Mouse (Mus musculus) adrenal gland, adult (tissue): ENCODE data around the gene Sqor.
A peak's percentile ranks its signal among the peaks of the same experiment; 100 is the strongest.

Experiments
- DNase-seq, 2 experiments: peaks; one replicate each; pipeline ENCODE4 v3.0.0; 2022 to 2023; ENCODE audit warnings: low spot score in 1 of 2; ENCODE audit not compliant: inconsistent age in 2 of 2

The Sqor gene

GRCm38 (mm10) chr2:122781590-122782356, 16.7 kb downstream of the Sqor start:
- peak in 1 of 2 experiments; percentile 29 for DNase-seq

- DNase-seq: peak in 1 of 2 experiments; percentile 28
Measured at GRCm38 (mm10) chr2:122783730-122784129, 18.7 kb downstream of the Sqor start.

DNA sequence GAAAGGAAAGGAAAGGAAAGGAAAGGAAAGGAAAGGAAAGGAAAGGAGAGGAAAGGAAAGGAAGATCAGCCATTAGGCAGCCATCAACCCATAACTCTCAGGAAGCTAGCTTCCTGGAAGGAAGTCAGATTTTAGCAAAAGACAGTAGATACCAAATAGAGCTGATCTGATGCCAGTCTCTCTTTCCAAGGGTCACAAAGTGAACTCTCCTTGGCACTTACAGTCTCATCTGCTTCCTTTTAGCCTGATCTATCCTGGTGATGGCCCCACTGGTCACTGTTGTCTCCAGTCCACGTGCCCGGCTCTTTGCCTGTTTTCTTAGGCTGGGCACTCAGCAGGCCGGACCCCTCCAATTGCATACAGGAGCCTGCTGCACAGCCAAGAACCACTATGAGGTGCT, 19.7 kb downstream of the Sqor start:
- DNase-seq: no peak

GRCm38 (mm10) chr2:122786167-122786566, 21.1 kb downstream of the Sqor start:
- no peak for DNase-seq

- peak in 1 of 2 experiments; percentile 27 for DNase-seq
Measured at GRCm38 (mm10) chr2:122789311-122789710, 24.3 kb downstream of the Sqor start.

DNA sequence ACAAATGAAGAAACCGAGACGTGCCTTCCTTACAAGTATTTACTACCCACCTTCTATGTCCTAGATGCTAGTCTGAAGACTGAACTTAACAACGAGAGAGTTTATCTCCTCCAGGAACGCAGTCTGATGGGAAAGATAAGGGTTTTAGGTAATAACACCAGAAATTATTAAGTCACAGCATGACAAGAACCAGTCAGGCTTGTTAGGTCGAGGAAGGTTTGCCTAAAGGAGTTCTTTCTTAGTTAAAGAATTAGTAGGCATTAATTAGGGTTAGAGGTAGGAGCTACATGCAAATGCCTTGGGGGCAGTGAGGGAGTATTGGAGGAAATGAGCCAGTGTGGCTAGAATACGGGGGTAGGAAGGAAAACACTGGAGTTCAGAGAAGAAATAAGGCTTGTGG, 24.7 kb downstream of the Sqor start:
- no peak for DNase-seq

DNA sequence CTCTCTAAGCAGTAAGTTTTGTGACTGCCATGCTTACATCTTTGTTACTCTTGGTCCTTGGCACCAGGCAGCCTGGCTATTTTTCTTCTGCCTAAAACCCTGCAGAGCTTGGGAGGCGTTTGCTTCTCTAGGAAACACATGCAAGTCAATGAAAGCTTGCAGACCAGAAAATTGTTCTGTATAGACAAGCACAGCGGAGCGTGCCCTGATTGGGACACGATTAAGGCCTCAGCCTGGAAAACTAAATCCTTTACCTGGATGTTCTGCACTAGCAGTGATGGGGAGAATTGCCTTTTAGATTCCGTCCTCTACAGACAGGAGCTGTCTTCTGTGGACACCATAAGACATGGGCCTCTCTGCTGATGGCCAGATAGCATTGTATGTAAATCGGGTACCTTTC, 39.4 kb downstream of the Sqor start:
- DNase-seq: no peak

DNA sequence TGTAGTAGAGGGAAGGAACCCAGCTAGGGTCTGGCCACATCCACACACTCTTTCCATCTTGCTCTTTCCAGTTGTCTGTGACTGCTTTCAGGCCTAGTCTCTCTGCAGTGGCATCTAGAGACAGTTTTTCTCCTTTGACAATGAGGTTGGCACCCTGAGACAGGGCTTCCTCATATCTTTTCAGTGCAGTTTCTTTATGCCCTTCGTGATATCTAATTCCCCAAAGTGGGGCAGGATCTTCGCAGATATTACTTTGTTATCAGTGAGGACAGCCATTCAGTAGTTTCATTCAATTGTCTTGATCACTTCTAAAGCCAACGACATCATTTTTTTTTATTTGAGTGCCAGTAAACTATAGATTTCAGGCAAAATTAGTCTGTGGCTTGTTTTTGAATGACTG, 41.0 kb downstream of the Sqor start:
- no peak for DNase-seq

GRCm38 (mm10) chr2:122809027-122809426, 44.0 kb downstream of the Sqor start:
- no peak for DNase-seq

- no peak for DNase-seq
Measured at GRCm38 (mm10) chr2:122816986-122817385, 51.9 kb downstream of the Sqor start.

DNA sequence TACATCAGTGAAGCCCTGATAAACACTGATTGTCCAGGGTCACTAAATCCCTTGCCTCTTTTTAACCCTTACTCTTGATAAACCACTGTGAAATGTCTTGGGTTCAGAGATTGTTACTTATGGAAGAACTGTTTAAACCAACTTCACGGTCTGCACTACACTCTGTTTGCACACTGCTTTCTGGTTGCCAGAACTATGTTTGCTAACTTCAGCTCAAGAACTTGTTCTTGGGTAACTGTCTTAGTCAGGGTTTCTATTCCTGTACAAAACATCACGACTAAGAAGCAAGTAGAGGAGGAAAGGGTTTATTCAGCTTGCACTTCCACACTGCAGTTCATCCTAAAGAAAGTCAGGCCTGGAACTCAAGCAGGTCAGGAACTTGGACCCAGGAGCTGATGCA, 56.2 kb downstream of the Sqor start:
- no peak for DNase-seq

DNA sequence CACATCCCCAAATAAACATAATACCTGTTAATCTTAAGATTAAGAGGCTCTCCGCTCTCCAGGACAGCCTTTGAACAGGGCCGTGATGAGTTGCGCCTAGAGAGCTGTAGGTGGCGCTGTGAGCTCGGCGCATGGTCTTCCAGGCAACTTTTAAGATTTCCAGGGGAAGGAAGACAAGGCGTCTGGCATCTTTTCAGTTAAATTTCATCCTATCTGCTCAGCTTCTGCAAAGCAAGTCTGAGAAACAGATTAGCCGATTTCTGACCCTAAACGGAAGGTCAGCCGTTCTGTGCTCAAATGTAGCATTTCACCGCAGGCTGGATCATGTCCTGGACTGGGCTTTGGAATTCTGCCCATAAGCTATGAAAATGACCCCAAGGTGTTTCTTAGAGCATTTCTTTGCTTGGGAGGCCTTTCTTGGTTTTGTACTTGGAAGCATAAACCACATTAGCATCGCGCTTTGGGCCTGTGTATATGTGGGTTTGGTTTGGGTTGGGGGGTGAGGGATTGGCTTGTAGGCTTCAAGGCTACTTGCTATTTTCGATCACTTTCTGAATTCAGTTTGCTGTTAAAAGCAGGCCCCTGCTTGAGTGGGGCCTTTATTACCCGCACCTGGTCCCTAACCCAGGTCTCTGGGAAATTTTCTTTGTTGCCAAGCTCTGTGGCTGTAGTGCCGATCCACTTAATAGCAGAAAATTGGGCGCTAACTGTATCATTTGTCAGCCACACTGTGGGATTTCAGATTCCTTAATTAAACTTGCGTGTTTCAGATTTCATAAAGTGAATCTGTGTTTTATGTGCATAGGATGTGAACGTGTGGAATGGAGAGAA, 60.6 kb downstream of the Sqor start:
- DNase-seq: peak; percentile 9 to 61

GRCm38 (mm10) chr2:122826302-122826701, 61.3 kb downstream of the Sqor start:
- DNase-seq: no peak

DNA sequence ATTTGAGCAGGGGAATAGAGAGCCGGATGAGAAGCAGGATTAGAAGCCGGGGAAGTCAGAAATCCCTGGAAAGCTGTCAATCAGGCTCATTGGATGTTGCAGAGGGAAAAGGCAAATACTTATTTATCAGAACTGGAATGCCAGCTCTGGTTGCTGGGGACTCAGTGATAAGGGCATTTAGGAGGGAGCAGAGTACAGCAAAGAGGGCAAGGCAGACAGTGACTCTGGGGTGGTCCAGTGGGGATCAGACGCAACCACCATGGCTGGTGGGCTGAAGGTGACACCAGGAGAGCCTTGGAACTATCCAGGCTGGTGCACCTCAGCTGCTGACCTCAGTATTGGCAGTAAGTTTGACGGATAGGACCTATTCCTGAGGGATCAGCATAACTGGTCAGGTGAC, 89.6 kb downstream of the Sqor start:
- no peak for DNase-seq

DNA sequence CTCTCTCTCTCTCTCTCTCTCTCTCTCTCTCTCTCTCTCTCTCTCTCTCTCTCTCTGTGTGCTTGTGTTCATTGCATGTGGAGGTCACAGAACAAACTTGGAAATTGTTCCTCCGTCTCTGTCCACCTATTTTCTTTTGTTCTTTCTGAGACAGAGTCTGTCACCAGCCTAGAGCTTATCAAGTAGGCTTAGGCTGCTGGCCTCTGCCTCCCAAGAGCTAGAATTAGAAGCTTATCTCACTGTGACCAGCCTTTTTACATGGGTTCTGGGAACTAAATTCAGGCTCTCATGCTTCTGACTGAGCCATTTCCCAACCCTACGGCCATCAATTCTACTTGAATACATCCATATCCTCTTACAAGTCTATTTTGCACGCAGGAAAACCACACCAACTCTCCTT, 90.3 kb downstream of the Sqor start:
- no peak for DNase-seq
